Mouse (Mus musculus) layer of hippocampus, adult 9-10 months (tissue): Measurements from ENCODE around the gene Tanc2.
A peak's percentile ranks its signal among the peaks of the same experiment; 100 is the strongest.

Source experiments
- DNase-seq: peaks from one replicate; pipeline ENCODE4 v3.0.0; 2022; ENCODE audit warnings: low spot score

Tanc2 gene

DNA sequence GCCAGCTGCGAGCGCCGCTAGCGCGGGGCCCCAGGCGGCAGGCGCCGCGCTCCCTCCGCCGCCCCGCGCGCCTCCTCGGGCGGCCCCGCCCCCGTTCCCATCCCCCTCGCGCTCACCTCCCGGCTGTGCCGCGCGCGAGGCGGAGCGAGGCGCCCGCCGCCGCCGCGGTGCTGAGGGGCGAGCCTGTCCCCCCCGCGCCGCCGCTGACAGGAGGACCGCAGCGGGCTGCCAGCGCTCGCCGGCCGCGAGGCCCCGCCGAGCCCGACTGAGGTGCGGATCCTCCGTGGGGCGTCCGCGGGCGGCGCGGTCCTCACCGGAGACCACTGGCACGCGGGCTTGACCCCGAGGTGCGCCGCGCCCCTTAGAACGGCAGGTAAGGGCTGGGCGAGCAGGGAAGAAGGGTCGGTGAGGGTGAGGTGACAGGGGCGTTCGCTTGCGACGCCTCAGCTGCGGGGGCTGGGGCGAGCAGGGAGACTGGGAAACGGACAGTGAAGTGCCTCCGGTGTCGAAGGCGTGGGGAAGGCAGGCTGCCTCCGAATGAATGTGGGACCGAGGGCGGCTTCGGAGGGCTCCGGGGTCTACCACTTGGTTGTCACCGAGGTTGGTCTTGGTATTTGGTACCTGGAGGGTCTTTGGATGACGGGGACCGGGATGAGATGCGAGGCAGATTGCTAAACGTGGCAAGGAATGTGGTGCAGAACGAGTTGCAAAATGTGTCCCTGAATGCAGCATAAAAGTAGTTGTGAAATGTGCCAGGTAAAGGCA, at the start of gene Tanc2:
Gene Tanc2, plus strand, starts transcription at position 110 of the 765 bp plus-strand sequence.
- no peak for DNase-seq

DNA sequence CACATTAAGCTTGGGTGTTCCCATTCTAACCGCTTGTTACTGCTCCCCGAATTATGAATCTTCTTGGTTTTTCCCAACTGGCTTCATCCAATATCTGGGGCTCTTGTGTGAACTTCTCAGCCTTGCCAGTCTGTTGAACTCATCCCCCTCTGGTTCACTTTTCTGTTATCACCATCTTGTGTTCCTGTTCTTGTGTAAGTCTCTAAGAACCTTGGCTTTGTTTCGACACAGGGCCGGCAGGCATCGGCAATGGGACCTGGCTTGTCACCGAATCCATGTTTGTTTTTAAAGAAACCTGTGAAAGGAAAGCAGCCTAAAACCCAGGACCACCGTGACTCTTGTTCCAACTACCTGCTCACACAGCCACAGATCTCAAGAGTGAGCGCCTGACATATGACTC, 49.0 kb upstream of the Tanc2 start:
- DNase-seq = no peak

DNA sequence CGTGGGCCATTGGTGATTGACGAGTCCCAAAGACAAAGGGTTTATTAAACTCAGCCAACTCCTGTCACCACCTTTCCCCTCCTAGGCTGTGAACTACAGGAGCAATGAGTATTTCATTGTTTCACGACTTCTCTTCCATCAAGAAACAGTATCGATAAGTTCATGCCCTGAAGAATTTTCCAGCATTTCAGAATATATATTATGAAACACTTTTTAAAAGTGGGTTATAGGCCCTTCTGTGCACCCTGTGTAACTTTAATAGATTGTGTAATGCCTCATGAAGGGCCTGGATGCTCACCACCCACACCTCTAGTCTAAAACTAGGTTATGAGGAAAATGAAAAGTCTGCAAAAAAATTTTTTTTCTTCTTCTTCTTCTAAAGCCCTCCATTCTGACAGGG, 48.4 kb upstream of the Tanc2 start:
- no peak for DNase-seq

DNA sequence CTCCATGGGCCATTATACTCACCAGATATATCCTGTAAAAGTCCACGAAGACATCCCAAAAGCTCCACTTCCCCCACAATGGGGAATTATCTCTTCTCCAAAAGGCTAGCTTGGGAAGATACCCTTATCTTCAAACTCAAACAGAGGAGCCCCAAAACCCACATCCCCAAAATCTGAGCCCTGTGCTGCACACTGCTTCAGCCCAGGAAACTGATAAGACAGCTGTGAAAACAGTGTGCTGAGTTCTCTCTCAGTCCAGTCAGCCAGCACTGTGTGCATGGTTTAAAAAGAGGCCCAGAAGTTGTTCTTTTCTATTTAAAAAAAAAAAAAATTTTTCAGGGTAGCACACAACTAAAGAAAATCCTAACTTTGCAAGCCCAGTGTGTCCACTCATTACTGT, 47.7 kb upstream of the Tanc2 start:
- DNase-seq = no peak

DNA sequence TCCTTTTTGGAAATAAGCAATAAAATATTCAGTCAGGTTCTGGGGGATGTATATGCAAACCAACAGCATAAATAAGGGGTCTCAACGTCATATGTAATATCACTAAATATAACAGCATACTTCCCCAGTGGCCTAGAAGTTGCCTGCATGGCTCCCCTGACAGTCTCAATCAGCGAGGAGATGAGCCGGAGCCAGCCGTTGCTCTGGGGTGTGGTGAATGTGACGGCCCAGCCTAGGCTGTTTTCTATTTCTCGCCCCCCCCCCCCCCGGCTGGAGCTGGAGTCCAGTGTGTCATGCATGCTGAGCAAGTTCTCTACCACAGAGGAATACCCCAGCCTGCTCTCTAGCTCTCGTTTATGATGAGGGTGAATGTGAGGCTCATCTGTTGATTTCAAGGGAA, 44.0 kb upstream of the Tanc2 start:
- no peak for DNase-seq

DNA sequence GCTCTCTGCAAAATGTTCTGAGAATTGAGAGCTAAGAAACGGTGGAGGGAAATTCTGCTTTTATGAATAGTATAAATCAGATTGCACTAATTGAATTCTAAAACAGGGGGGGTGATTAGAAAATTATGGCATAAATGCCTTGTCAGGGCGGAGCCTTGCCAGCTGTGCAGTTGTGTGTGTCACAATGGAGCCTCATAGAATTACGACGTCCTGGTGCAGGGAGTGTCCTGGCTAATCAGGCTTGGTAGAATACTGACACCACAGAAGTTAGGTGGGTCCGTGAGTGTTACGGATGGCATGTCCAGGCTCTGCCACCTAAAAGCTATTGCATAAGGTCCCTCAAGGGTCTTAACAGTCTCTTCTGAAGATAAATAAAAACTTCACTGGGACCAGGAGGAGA, 43.4 kb upstream of the Tanc2 start:
- DNase-seq = no peak

DNA sequence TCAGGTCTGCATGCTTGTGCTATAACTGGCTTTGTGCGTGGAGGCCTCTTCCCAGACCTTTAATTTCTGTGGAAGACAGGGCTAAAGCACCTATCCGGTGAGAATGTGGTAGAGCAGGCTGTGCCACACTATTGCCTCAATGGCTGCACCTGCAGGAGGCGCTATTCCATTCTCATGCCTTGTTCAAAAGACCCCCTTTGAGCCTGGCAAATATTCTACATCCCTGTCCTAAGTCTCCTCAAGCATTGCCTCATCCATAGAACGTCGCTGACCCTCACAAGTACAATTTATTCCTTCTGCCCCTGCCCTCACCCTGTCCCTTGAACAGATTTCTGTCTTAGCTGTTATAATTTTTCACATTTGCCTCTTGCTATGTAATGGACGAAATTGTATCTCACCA, 41.4 kb upstream of the Tanc2 start:
- DNase-seq = no peak

DNA sequence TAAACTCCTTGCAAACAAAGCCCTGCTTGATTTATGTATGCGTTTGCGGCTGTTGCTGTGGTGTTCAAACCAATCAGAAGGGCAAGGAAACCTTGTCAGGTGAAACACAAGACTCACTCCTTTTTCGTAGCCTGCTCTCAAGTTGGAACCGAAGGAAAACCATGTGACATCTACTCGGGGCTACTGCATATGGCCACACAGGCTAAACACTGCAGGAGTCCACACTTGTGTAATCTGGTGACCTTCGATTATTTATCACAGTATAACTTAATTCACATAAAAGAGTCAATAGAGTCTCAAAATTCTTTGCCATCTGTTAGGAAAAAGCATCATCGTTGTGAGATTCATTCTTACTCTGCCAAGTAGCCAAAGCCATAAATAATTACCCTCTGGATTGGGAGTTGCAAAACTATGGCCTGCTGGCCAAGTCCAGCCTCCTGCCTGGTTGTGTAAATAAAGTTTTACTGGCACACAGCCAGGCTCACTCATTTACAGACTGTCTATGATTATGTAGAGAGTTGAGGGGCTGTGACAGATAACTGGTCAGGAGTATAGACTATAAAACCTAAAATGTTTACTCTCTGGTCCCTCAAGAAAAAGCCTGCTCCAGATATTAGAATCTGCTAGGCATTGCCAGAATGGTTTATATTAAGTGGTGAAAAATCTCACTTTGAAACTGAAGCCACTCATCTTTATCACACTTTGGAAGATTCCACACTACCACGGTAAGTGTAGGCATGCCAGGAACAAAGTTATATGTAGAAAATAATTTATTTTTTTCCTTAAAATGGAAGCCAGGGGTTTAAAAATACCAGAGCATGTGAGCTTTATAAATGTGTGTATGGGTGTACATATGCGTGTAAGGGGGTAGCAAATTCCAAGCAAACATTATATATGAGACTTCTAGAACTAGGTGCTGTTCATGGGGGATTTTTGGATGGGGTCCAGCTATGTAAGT, 40.3 kb upstream of the Tanc2 start:
- no peak for DNase-seq

DNA sequence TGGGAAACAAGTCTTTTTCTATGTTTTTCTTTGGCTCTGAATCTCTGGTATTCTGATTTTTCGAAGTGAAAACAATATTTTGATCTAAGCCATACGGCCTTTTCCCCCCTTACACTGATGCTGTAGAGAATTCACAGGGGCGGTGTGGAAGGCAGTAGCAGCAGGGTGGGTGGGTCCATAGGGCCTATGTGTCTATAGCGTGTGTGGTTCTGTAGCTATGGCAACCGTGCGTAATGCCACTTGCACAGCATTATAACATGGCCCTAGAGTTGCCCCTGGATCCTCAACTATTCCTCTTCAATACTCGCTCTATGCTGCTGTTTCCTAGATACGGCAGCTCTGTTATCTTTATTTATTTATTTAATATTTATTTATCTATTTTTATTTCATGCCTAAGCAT, 32.5 kb upstream of the Tanc2 start:
- DNase-seq = no peak

DNA sequence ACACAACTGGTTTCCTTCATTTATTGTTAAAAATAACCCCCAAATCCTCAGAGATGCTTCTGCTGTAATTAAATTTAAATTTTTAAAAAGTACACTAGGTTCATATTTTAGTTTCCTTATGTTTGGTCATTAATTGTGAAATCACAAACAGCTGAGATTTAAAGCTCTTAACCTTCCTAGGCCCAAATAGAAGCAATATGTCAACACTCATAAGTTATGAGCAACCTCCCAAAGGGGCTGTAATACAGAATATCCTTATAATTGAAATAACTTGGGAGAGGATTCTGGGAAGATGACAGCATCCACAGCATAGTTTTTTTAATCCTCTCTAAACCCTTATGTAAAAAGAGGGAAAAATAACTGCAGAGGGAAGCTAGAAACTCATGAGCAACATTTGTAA, 31.7 kb upstream of the Tanc2 start:
- DNase-seq = no peak

DNA sequence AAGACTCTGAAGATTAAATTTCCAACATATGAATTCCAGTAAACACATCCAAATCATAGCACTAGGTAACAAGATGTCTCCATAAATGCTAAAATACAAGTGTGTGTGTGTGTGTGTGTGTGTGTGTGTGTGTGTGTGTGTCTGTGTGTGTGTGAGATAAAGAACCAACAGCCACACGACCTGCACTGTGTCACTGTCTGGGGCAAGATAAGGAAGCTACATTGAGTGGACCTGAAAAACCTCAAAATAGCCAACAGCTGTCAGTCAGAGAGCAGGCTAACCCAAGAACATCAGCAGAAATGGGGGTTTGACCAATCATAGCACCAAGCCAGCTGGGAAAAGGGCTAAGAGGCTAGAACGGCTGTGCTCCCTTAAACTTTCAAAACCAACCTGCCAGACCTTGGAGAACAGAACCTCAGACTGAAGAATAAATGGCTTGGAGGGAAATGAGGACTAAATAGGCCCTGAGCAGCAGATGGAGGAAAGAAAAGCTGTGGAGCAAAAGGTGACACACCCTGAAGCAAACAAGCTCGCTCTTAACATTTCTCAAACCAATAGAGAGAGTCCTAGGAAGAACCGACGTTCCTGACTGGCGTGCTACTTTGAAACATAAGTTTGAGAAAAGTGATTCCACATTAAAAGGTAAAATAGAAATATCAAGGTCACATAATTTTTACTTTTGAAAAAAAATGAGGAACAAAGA, 30.8 kb upstream of the Tanc2 start:
- DNase-seq = no peak

DNA sequence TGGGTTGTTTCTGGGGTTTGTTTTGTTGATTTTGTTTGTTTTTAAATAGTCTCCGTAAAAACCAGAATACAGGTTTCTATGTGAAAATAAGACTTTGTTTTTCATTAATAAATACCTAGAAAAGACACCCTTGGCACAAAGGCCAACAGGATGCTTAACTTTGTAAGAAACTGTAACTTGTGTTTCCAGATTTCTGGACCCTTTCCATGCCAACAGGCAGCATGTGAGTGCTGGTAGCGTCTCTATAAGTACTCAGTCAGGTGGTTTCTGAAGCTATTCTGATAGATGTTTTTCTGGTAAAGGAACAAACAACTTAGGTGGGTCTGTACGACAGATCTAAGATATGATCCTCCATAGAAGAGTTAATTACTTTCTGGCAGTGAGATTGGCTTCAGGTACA, 26.2 kb upstream of the Tanc2 start:
- DNase-seq = no peak

DNA sequence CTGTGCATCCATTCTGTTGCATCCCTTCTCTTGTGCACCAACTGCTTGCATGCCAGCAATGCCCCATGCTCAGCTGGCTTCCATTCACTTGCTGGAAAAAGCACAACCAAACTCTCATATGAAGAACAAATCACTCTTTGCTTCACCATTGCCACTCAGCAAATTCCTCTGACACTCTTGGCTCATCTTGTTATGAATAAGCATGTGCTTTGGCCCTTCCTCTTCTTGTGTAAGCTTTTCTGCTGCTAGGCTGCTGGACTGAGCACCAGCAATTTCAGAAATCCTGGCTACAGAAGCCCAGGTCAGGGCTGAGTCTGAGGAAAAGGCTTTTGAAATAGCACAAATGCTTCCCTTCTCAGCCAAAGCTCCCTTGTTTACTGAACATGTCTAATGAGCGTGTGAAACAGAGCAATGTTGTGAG, 22.6 kb upstream of the Tanc2 start:
- no peak for DNase-seq

DNA sequence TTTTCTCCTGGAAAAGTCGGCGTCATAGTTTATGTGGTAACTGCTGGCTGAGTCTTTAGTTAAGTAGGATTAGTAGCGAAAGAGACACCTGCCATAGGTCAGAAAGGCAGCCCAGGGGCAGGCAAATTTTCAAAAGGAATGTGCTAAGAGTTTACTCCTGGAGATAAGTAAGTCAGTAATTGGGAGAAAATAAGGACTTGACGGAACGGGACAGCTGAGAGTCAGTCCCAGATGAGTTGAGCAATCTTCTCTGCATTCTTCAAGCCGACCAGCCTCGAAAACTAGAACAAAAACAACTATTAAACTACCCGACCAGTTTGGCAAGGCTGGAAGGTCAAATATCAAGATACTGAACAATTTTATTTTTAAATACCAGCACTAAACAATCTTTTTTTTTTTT, 17.8 kb upstream of the Tanc2 start:
- no peak for DNase-seq

DNA sequence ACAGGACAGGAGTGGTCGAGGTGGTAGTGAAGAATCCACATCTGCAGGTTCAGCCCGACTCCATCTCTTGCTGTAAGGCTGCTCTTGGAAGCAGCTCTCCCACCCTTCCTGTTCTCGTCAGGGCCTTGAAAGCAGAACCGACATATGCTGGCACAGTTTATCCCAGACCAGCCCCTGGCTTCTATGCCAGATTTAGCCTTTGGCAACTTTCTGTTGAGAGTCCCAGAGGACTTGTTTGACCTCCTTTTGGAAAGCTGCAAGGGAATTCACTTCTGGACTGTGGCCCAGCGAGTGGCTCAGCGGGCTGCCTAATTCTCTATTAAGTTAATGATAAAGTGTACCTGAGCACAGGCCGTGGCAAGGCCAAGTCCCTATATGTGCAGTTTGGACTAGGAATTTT, 15.5 kb upstream of the Tanc2 start:
- DNase-seq = no peak

DNA sequence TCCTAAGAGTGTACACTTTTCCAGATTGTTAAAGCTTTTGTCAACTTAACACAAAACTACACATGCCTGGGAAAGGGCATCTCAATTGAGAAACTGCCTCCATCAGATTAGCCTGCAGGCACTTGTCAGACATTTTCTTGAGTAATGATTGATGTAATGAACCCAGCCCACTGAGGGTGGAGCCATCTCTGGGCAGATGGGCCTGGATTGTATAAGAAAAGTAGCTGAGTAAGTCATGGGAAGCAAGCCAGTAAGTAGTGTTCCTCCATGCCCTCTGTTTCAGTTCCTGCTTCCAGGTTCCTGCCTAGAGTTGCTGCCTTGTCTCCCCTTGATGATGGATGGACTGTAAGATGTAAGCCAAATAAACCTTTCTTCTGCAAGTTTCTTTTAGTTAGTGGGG, 12.6 kb upstream of the Tanc2 start:
- no peak for DNase-seq

DNA sequence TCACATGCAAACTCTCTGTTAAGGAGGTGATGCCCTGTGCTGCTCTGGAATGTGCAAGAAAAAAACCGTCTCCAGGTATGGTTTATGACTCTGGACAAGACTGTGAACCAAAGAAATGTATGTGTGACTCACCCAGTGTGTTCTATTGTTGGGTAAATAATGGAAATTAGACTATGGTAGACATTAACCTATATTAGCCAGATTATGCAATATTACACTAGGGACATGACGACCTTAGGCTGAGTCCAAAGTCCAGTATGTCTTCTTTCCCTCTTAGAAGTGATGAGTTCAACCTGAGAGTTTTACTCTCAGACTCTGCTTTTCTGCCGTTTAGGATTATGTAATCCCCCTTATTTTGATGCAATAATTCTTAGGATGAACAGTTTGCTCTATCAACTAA, 7.8 kb upstream of the Tanc2 start:
- no peak for DNase-seq

DNA sequence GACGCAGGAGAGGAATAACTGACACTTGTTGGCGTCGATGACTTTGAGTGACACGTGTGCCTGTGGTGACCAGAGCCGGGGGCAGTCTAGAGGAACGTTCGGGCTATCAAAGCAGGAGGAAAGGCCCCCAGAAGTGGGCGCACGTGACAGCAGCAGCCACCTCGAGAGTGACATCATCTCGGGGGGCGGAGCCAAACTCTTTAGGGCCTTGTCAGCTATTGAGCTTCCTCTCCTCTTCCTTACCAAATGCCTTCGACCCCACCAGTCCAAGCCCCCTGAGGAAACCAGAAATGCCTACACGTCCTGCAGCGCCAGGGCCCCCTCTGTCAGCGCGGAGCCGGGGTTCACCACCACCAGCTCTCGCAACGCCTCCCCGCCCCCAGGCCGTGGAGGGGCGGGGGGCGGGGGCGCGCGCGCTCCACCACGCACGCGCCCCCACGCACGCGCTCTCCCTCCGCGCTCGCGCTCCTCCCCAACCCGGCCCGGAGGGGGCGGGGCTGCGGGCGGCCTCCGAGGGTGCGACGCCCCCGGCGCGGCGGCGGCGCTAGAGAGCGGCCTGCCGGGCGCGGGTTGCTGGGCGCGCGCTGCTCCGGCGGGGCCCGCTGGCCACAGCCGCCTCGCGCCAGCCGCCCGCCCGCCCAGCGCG, 432 bp upstream of the Tanc2 start:
- peak; percentile 92 for DNase-seq

DNA sequence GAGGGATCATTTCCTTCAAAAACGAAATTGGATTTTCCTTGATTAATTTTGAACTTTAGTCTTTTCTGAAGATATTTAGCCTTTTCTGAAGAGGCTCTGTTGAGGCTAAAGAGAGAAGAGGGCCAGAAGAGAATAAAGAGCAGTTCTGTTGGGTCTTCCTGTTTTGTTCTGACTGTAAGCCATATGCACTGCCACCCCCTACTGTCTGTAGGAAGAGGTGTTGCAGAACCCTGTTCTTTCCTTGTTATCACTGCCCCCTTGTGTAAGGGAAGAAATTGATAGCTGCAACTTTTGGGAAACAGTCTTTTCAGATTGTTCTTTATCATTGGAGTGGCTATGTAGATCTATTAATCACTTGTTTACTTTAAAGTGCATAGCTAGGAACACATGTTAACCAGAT, 2.1 kb downstream of the Tanc2 start:
- DNase-seq = peak; percentile 70

DNA sequence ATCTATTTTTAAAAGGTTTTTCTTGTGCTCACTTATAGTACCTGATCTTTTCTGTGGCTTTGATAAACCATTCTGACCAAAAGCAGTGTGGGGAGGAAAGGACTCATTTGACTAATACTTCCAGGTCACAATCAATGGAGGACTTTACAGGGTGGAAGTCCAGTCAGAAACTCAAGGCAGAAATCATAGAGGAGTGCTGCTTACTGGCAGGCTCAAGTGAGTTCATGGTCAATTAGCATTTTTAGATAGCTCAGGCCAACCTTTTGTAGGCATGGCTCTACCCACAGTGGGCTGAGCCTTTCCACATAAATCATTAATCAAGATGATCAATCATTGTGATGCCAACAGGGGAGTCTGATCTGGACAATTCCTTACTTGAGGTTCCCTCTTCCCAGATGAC, 12.4 kb downstream of the Tanc2 start:
- DNase-seq = no peak

DNA sequence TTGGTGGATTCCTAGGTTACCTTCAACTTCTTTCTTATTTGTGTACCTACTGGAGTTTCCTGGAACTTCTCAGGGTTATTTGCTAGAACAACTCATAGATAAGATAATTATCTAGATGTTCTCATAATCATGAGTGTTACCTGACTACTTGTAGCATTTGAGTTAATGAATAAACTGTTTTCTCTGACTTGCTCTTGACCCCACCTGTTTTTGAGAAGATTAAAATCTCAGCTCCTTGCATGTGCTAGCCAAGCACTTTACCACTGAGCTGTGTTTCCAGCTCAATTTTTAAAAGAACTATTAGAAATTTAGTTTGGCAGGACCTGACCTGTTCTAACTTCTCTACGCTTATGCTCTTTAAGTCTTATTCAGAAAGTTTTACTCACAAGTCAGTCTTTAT, 36.4 kb downstream of the Tanc2 start:
- DNase-seq = no peak

DNA sequence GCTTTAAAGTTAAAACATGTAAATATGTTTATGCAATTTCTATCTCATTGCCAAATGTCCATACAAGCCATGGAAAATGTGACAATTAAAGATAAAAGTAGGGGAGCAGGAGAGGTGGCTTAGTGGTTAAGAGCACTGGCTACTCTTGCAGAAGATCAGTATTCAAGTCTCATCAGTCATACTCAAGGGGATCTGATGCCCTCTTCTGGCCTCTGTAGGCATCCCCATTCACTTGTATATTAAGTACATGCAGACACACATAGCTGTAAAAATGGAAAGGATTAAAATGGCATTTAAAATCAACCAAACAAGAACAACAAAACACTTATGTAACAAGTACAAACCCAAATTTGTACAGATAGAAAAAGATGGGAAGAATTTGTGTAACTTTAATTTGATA, 54.2 kb downstream of the Tanc2 start:
- DNase-seq = no peak
